Mouse (Mus musculus) embryonic fibroblast, embryonic 13.5 days (primary cell): ENCODE measurements around the gene Gm20388. TPM values are rescaled to one million over a fixed set of nuclear protein-coding genes. Genes with fewer than 3 reads are reported as not detected.
A peak's percentile ranks its signal among the peaks of the same experiment; 100 is the strongest.

Source experiments
- H3K27ac ChIP-seq: 2 replicates; pipeline ENCODE4 v1.5.1; 2012; ENCODE audit warnings: low read length, control low read depth, inconsistent platforms; ENCODE audit not compliant: insufficient read depth
- H3K4me1 ChIP-seq: 2 replicates; pipeline ENCODE4 v1.6.1; 2011; ENCODE audit warnings: low read length; ENCODE audit not compliant: control insufficient read depth, insufficient read depth
- H3K4me3 ChIP-seq: 2 replicates; pipeline ENCODE4 v1.5.1; 2011; ENCODE audit warnings: mild to moderate bottlenecking, control low read depth, low read length; ENCODE audit not compliant: insufficient read depth
- CTCF ChIP-seq: IDR thresholded peaks from 2 replicates; pipeline ENCODE4 v1.5.1; 2011; ENCODE audit warnings: mild to moderate bottlenecking, control low read depth, low read length, moderate library complexity, borderline replicate concordance; ENCODE audit not compliant: insufficient read depth
- POLR2A ChIP-seq: IDR thresholded peaks from 2 replicates; pipeline ENCODE4 v1.6.1; 2011; ENCODE audit warnings: low read depth, mild to moderate bottlenecking, control low read depth, low read length, moderate library complexity
- polyA plus RNA-seq: library from polyadenylated mRNA; stranded (reverse); fragments of >200 nt; gene quantifications from 2 replicates; pipeline ENCODE4 v1.2.4, GENCODE M21; 2011; ENCODE audit warnings: low read depth; ENCODE audit not compliant: missing spikeins, insufficient read length

Gene Gm20388
- polyA plus RNA-seq, 1 experiment = 82.8 TPM

DNA sequence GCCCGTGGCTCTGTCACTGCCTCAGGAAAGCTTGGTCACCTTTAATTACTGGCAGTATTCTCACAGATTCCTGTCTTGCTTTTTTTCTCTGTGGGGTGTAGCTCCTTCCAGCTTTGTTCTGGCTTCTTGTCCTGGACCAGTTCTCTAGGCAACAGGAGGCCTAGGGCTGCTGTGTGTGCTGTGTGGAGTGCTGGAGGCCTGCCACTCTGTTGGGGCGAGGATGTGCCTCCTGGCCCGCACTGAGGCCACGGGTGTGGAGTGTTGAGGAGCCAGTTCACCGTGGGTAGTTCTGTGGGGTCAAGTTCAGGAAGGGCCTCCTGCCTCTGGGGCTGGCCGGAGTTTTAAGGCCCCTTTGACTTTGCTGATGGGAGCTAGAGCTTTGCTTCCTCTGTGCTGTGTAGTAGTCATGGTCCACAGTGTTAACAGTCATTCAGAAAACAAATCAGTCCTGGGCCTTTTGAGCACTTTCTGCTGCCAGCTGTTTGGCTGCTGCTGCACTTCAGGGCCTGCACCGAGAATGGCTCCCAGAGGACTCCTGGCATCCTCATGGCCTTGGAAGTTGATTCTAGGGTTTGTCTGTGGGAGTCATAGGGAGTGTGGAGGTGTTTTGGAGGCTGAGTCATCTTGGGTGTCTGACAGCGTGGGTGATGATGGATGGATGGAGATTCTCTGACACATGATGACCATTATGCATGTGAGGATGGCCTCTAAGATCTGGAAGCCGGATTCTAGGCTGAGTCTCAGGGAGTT is 2080.0 kb downstream of the Gm20388 start:
- peak overlapping the region; percentile 77 for H3K27ac ChIP-seq
- TF ChIP-seq POLR2A = no peak
- no peak for TF ChIP-seq CTCF
- 0 out of 2 replicates have a peak, but pooled peaks cover 9% of the 10 kb centered on the region for H3K4me1 ChIP-seq
- no peak overlapping the region for H3K4me3 ChIP-seq

DNA sequence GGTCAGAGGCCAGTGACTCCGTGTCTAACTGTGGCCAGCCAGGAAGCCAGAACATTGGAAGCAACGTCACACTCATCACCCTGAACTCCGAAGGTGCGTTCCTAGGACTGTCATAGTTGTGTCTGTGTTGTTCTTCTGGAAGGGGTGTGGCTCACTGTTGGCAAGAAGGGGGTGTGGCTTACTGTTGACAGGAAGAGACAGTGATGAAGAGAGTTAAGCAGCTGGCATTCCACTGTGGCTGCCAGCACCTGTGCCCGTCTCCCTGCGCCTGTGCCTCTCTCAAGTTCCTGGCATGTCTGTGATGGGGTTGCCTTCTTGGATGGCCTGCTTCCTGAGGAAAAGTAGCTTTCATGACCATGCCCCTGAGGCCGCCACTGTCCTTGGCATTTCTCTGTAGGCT is 2081.0 kb downstream of the Gm20388 start:
- 0 out of 2 replicates have a peak, but pooled peaks cover 9% of the 10 kb centered on the region for H3K4me1 ChIP-seq
- H3K27ac ChIP-seq = peak overlapping the region; percentile 73
- no peak overlapping the region for H3K4me3 ChIP-seq
- TF ChIP-seq POLR2A (no peak), CTCF (no peak)

- 0 out of 2 replicates have a peak, but pooled peaks cover 9% of the 10 kb centered on the region for H3K4me1 ChIP-seq
- TF ChIP-seq POLR2A = no peak
- no peak for TF ChIP-seq CTCF
- H3K27ac ChIP-seq = no peak overlapping the region
- no peak overlapping the region for H3K4me3 ChIP-seq
These were observed 2082.3 kb downstream of the Gm20388 start for GRCm38 (mm10) chr8:121992911-121993310.

GRCm38 (mm10) chr8:121995112-121995511 is 2084.5 kb downstream of the Gm20388 start:
- TF ChIP-seq POLR2A = no peak
- Histone ChIP-seq H3K27ac (no peak overlapping the region), H3K4me3 (no peak overlapping the region), H3K4me1 (0 out of 2 replicates have a peak, but pooled peaks cover 7% of the 10 kb centered on the region)

DNA sequence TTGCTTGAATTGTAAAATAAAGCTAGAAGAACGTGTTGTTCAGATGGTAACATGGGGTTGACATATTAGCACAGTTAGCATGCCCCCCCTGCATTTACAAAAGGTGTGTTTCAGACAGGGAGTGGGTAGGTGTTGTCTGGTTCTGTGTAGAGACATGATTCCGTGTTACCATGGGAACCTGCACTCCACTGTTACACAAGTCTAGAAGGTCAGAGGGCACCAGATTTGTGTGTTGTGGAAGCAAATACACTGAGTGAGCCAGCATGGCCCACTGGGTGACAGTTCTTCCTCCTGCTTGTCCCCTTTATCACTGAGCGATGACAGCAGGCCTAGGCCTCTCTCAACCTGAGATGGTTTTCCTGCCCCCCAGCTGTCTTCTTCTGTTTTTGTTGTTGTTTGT is 2085.3 kb downstream of the Gm20388 start:
- H3K4me3 ChIP-seq = no peak overlapping the region
- TF ChIP-seq CTCF (no peak), POLR2A (no peak)
- peaks cover 4% of the 10 kb centered on the region; the same call in 1 of the 2 replicates for H3K4me1 ChIP-seq
- no peak overlapping the region for H3K27ac ChIP-seq

DNA sequence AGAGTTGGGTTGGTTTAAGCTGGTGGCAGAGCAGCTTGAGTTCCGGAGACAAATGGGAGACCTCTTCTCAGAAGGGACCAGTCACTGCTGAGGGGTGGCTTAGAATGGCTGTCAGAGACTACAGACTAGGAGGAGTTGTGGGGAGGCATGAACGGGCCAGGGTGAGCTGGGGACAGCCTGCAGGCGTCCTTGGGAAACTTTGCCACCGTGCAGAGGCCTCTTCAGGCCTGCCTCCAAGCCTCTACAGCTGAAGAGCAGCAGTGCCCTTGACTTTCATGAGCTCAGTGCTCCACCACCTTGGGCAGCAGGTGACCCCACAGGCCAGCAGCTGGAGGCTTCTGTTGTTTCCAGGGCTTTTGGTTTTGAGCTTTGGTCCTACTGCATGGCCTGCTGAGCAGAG is 2088.0 kb downstream of the Gm20388 start:
- H3K27ac ChIP-seq = no peak overlapping the region
- H3K4me1 ChIP-seq = peaks cover 4% of the 10 kb centered on the region; the same call in 1 of the 2 replicates
- no peak overlapping the region for H3K4me3 ChIP-seq
- no peak for TF ChIP-seq POLR2A
- TF ChIP-seq CTCF = no peak

DNA sequence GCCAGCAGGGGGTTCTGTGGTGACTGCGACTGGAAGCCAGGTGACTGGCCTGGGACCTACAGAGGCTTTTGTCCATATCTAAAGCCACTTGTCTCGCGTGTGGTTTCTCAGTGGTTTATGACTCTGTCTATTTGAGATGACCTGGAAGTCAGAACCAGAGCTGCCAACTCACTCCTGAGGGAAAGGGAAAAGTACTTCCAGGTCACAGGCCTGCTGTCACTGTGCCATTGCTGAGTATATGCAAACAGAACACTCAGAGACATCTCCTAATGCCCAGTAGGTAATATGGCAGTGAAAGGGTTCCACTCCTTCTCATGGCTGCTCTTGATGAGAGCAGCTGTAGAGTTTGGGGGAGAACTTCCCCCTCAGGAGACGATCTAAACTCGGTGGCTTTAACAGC is 2088.6 kb downstream of the Gm20388 start:
- Histone ChIP-seq H3K27ac (no peak overlapping the region), H3K4me1 (peaks cover 4% of the 10 kb centered on the region; the same call in 1 of the 2 replicates), H3K4me3 (no peak overlapping the region)
- TF ChIP-seq POLR2A (no peak), CTCF (no peak)

- H3K4me1 ChIP-seq = no peaks in the 10 kb centered on the region; the same call in 1 of the 2 replicates
- H3K4me3 ChIP-seq = no peak overlapping the region
- no peak for TF ChIP-seq CTCF
- TF ChIP-seq POLR2A = no peak
- H3K27ac ChIP-seq = no peak overlapping the region
These were observed 2090.9 kb downstream of the Gm20388 start for GRCm38 (mm10) chr8:122001339-122002115.

GRCm38 (mm10) chr8:122003646-122004045 is 2093.0 kb downstream of the Gm20388 start:
- Histone ChIP-seq H3K4me1 (no peaks in the 10 kb centered on the region; the same call in 1 of the 2 replicates), H3K27ac (no peak overlapping the region), H3K4me3 (no peak overlapping the region)
- TF ChIP-seq POLR2A = no peak
- TF ChIP-seq CTCF = no peak

GRCm38 (mm10) chr8:122004131-122004530 is 2093.5 kb downstream of the Gm20388 start:
- Histone ChIP-seq H3K4me1 (no peaks in the 10 kb centered on the region; the same call in 1 of the 2 replicates), H3K4me3 (no peak overlapping the region), H3K27ac (no peak overlapping the region)
- TF ChIP-seq POLR2A = no peak
- TF ChIP-seq CTCF = no peak
